Mouse (Mus musculus): ENCODE data around the gene Bex1. TPM values are rescaled to one million over a fixed set of nuclear protein-coding genes. Genes with fewer than 3 reads are reported as not detected.

Bex1 gene
- polyA plus RNA-seq (2014; fragmentation: Illumina TruSeq; extraction: RNeasy Lipid Tissue Mini Kit (QIAGEN cat#74804)): 21.6 TPM

DNA sequence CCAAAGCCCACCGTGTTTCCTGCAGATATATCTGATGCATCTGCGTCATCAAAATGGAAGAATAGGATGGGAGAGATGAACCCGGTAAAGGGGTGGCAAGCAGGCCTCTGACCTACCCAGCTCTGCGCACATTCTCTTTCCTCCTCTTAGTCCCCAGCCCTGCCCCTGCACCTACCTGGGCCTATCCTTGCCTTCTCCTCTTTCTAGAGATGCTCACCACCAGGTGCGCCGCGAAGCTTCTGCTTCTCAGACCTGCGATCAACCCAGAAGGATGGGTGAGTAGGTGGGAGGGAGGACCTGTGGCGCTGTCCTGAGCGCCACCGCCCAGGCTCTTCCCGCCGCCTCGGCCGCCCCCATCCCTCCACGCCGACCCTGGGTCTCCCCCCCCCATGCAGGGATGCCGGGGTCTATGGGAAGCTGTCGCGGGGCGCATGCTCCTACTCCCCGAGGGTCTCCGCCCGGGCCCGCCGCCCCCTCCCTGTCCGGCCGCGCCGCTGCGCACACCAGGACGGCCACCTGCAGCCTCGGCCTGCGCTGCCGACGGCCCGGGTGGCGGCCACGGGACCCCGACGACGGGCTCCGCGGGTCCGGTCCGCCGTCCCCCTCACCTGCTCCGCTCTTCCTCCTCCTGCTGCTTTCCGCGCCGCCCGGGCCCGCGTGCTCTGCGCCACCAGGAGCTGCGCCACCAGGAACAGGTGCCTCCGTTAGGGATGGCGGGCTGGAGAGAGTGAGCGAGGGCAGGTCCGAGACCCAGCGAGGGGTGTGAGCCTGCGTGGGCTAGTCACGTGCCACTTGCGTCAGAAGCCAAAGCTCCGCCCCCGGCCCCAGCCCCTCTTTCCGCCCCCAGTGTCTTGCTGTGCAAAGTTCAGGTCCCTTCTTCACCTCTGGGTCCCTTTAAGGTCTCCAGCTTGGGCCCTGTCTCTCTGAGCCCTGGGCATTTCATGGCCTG is at the start of gene Bex1, which contains the start of gene Tceal7:
Gene Bex1, minus strand, starts transcription at position 785 of the 949 bp plus-strand sequence.
Gene Tceal7, plus strand, starts transcription at position 51 of the 949 bp plus-strand sequence.

DNA sequence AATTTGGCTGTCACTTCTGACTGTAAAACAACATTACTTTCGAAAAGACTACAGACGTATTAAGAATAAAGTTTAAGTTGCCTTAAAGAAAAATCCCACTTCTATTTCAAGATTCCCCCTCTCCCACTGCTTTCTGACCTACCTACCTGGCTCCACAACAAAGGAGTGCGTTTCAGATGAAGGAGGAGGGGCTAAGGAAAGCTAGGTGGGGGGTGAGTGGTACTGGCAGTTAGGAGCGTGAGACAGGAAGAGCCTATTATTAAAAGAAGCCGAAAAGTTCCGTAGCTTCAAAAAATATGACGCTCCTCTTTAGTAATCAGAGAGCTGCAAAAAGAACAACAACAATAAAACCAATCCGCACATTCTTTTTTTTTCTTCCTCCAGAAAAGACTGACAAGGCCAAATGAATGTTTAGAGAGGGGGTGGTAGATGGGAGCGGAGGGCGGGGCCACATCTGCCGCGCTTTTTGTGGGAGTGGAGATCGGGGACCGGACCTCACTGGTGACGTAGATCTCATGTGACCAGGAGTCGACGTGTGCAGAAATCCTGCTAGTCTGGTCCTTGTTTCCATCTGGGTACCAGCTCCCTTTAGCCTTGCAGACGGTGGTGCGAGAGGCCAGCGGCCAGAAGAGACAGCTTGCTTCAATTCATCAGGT is 29.4 kb upstream of the Bex1 start, which contains the start of gene Tceal9:
Gene Tceal9, plus strand, starts transcription at position 506 of the 656 bp plus-strand sequence.

DNA sequence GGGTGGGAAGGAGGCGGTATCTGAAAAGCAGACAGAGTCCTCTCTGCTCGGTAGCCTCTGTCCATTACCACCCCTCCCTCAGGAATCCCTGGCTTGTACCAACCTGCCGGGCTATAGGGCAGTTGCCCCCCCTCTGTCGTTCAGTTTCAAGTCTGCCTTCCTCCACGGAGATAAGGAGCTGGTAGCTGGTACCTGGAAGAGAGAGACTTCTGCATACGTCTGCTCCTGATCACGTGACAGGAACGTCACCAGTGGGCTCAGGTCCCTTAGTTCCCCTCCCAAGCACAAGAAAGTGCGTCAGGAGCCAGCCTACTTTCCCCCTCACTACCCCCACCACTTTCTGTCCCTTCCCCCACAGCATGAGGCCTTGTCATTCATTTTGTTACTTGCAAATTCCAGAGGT is 11.6 kb downstream of the Bex1 start, which contains the start of gene Tceal5:
Gene Tceal5, minus strand, starts transcription at position 213 of the 403 bp plus-strand sequence.

DNA sequence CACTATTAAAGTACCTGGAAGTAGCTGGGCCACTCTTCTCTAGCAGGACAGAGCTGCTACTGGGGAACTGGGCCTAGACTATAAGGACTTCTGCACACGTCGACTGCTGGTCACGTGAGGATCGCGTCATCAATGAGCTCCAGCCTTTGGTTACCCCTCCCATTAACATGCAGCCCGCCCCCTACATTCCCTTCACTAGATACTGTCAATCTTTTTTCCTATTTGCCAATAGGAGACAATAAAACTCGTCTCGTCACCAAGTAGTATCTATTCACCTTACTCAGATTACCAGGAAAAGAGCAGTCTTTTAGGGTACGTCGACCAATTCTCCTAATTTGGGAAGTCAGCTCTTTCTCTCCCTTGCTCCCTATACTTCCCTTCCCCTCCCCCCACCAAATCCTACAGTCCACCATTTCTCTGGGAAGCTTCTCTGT is 43.2 kb downstream of the Bex1 start, which contains the start of gene Tceal8:
Gene Tceal8, minus strand, starts transcription at position 225 of the 434 bp plus-strand sequence.

Other genes with a start within 250 kb of the Bex1 start
- gene Arxes2, start 221.7 kb downstream of the Bex1 start, polyA plus RNA-seq (2014; fragmentation: Illumina TruSeq; extraction: RNeasy Lipid Tissue Mini Kit (QIAGEN cat#74804)): 390 TPM
- gene Arxes1, start 182.1 kb downstream of the Bex1 start, polyA plus RNA-seq (2014; fragmentation: Illumina TruSeq; extraction: RNeasy Lipid Tissue Mini Kit (QIAGEN cat#74804)): 21.4 TPM
- gene Bex2, start 147.3 kb downstream of the Bex1 start, polyA plus RNA-seq (2014; fragmentation: Illumina TruSeq; extraction: RNeasy Lipid Tissue Mini Kit (QIAGEN cat#74804)): 5.5 TPM
- gene Nxf3, start 130.3 kb downstream of the Bex1 start, polyA plus RNA-seq (2014; fragmentation: Illumina TruSeq; extraction: RNeasy Lipid Tissue Mini Kit (QIAGEN cat#74804)): 1.4 TPM
- 419 TPM for gene Bex4, start 76.5 kb downstream of the Bex1 start, polyA plus RNA-seq (2014; fragmentation: Illumina TruSeq; extraction: RNeasy Lipid Tissue Mini Kit (QIAGEN cat#74804))
- 404 TPM for gene Tceal8, start 43.2 kb downstream of the Bex1 start, polyA plus RNA-seq (2014; fragmentation: Illumina TruSeq; extraction: RNeasy Lipid Tissue Mini Kit (QIAGEN cat#74804))
- gene Tceal5, start 11.6 kb downstream of the Bex1 start, polyA plus RNA-seq (2014; fragmentation: Illumina TruSeq; extraction: RNeasy Lipid Tissue Mini Kit (QIAGEN cat#74804)): 3.9 TPM
- 0.86 TPM for gene Tceal7, start 734 bp downstream of the Bex1 start, polyA plus RNA-seq (2014; fragmentation: Illumina TruSeq; extraction: RNeasy Lipid Tissue Mini Kit (QIAGEN cat#74804))
- 3,793 TPM for gene Tceal9, start 29.6 kb upstream of the Bex1 start, polyA plus RNA-seq (2014; fragmentation: Illumina TruSeq; extraction: RNeasy Lipid Tissue Mini Kit (QIAGEN cat#74804))
- 67.7 TPM for gene Bex3, start 54.7 kb upstream of the Bex1 start, polyA plus RNA-seq (2014; fragmentation: Illumina TruSeq; extraction: RNeasy Lipid Tissue Mini Kit (QIAGEN cat#74804))

All from ovary, adult 10 weeks (tissue).